Mouse (Mus musculus) ES-E14 (cell line): ENCODE measurements around the gene Rnf222. TPM values are rescaled to one million over a fixed set of nuclear protein-coding genes. Genes with fewer than 3 reads are reported as not detected.

ENCODE experiments used
- DNase-seq: peaks from one replicate; pipeline ENCODE4 v3.0.0-alpha.2; 2013; ENCODE audit warnings: low read depth, low spot score
- H3K27ac ChIP-seq: 2 replicates; pipeline ENCODE4 v1.5.1; 2012; ENCODE audit warnings: low read depth, mild to moderate bottlenecking, low read length, moderate library complexity, mixed read lengths; ENCODE audit not compliant: poor library complexity, insufficient read depth, severe bottlenecking
- H3K36me3 ChIP-seq: 2 replicates; pipeline ENCODE4 v1.6.1; 2012; ENCODE audit warnings: mild to moderate bottlenecking, low read length, moderate library complexity, mixed read lengths; ENCODE audit not compliant: control insufficient read depth, poor library complexity, insufficient read depth, severe bottlenecking
- H3K4me1 ChIP-seq, 2 experiments: fragments of 150-350 bp in 1 of 2; sonication (generic) in 1 of 2; 2 replicates each; pipeline ENCODE4 v1.6.1; 2012; ENCODE audit warnings: low read length in 2 of 2, mild to moderate bottlenecking in 1 of 2, mixed read lengths in 1 of 2; ENCODE audit not compliant: control insufficient read depth in 2 of 2, insufficient read depth in 2 of 2, poor library complexity in 1 of 2
- H3K4me3 ChIP-seq, 2 experiments: fragments of 150-350 bp in 1 of 2; sonication (generic) in 1 of 2; 2 replicates each; pipeline ENCODE4 v1.5.1; 2012; ENCODE audit warnings: low read length in 2 of 2, low read depth in 1 of 2, mild to moderate bottlenecking in 1 of 2, mixed read lengths in 1 of 2; ENCODE audit not compliant: insufficient read depth in 1 of 2, poor library complexity in 1 of 2, severe bottlenecking in 1 of 2
- H3K9ac ChIP-seq: 2 replicates; pipeline ENCODE4 v1.6.1; 2012; ENCODE audit warnings: low read depth, mild to moderate bottlenecking, low read length, mixed read lengths; ENCODE audit not compliant: poor library complexity, insufficient read depth, severe bottlenecking
- H3K9me3 ChIP-seq: fragments of 150-350 bp; sonication (generic); 2 replicates; pipeline ENCODE4 v1.6.1; 2012; ENCODE audit warnings: low read depth, mild to moderate bottlenecking, low read length; ENCODE audit not compliant: control insufficient read depth, insufficient read depth
- CHD2 ChIP-seq: IDR thresholded peaks from 2 replicates; pipeline ENCODE4 v1.6.1; 2014; ENCODE audit warnings: mild to moderate bottlenecking, low read depth, low read length, inconsistent platforms
- HCFC1 ChIP-seq: IDR thresholded peaks from 2 replicates; pipeline ENCODE4 v1.6.1; 2012; ENCODE audit warnings: low read length, inconsistent platforms, borderline replicate concordance; ENCODE audit not compliant: insufficient read depth
- MAFK ChIP-seq: IDR thresholded peaks from 2 replicates; pipeline ENCODE4 v1.6.1; 2014; ENCODE audit warnings: mild to moderate bottlenecking, low read depth, low read length, inconsistent platforms; ENCODE audit not compliant: insufficient read depth
- ZC3H11A ChIP-seq: IDR thresholded peaks from 2 replicates; pipeline ENCODE4 v1.6.1; 2012; ENCODE audit warnings: low read depth, mild to moderate bottlenecking, inconsistent platforms, low read length, borderline replicate concordance
- ZNF384 ChIP-seq: IDR thresholded peaks from 2 replicates; pipeline ENCODE4 v1.6.1; 2012; ENCODE audit warnings: low read depth, low read length, inconsistent platforms
- in situ Hi-C, 2 experiments: fragments of 600-800 bp; cut with MboI; formaldehyde crosslinking; loops; one replicate each; pipeline ENCODE4 v1.15.1; 2025; ENCODE audit warnings: low sequenced_read_pairs in 2 of 2, inconsistent platforms in 1 of 2; ENCODE audit not compliant: unreplicated experiment in 2 of 2
- total RNA-seq: library from RNA; depleted of rRNA; stranded (reverse); fragments of 300-350 nt; gene quantifications from 2 replicates; pipeline ENCODE4 v1.2.3, GENCODE M21; 2012

Rnf222 gene
- total RNA-seq, 1 experiment, result 0.09 TPM

GRCm38 (mm10) chr11:68897838-68898237 is 9.5 kb downstream of the Rnf222 start:
- Histone ChIP-seq H3K9me3 (no peaks in the 10 kb centered on the region), H3K27ac (no peak overlapping the region), H3K4me3 (no peak overlapping the region), H3K4me1 (peaks cover 0 to 4% of the 10 kb centered on the region in 2 experiments; a peak in 1 of 4 replicates), H3K9ac (no peak overlapping the region; the same call in 1 of the 2 replicates), H3K36me3 (peaks cover 6% of the 10 kb centered on the region)
- DNase-seq, result no peak
- in situ Hi-C loops, result no loop called here
- TF ChIP-seq ZC3H11A (no peak), ZNF384 (no peak)

GRCm38 (mm10) chr11:68898790-68899189 is 10.4 kb downstream of the Rnf222 start:
- no peaks in the 10 kb centered on the region for H3K9me3 ChIP-seq
- in situ Hi-C loops, result no loop called here
- H3K4me1 ChIP-seq, result no peaks in the 10 kb centered on the region
- no peak overlapping the region for H3K9ac ChIP-seq
- TF ChIP-seq CHD2, result no peak
- no peak overlapping the region for H3K27ac ChIP-seq
- DNase-seq, result no peak
- peaks cover 15% of the 10 kb centered on the region for H3K36me3 ChIP-seq
- no peak overlapping the region for H3K4me3 ChIP-seq

DNA sequence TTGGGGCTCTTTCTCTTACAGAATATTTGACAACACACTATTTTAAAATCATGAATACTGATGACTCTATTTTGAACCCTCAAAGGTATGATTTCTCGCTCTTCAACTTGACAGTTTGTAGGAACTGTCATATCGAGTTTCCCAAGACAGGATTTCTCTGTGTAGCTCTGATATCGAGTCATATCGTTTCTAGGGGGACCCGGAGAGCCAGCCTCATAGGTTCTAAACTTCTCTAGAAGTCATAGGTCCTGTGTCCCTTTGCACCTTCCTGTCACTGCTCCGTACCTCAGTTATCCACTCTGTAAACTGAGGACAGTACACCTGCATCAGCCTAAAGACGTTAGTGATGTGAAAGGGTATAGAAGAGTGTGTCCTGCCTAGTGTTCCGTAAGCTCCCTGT is 11.5 kb downstream of the Rnf222 start:
- no peak overlapping the region for H3K4me3 ChIP-seq
- no peak overlapping the region for H3K9ac ChIP-seq
- H3K9me3 ChIP-seq, result no peaks in the 10 kb centered on the region
- H3K27ac ChIP-seq, result no peak overlapping the region
- DNase-seq, result no peak
- TF ChIP-seq MAFK (no peak), ZC3H11A (no peak), CHD2 (no peak), ZNF384 (no peak), HCFC1 (no peak)
- no peaks in the 10 kb centered on the region for H3K4me1 ChIP-seq
- in situ Hi-C loops, result no loop called here
- peaks cover 24% of the 10 kb centered on the region for H3K36me3 ChIP-seq

GRCm38 (mm10) chr11:68900519-68901350 is 12.4 kb downstream of the Rnf222 start:
- no peaks in the 10 kb centered on the region for H3K9me3 ChIP-seq
- peak overlapping the region; percentile 41 for H3K9ac ChIP-seq
- H3K4me1 ChIP-seq, result no peaks in the 10 kb centered on the region
- no peak for DNase-seq
- peaks cover 32% of the 10 kb centered on the region for H3K36me3 ChIP-seq
- in situ Hi-C loops, result no loop called here
- peak overlapping the region; percentile 30 to 40 for H3K4me3 ChIP-seq
- no peak for TF ChIP-seq MAFK
- no peak for TF ChIP-seq ZC3H11A
- TF ChIP-seq ZNF384, result no peak
- TF ChIP-seq HCFC1, result no peak
- no peak for TF ChIP-seq CHD2
- H3K27ac ChIP-seq, result 0 out of 2 replicates have a peak overlapping the region, but pooled peaks have one; percentile 0
